Mouse (Mus musculus) stomach, embryonic 14.5 days (tissue): ENCODE results near the gene Msh4. TPM values are rescaled to one million over a fixed set of nuclear protein-coding genes. Genes with fewer than 3 reads are reported as not detected.

Source experiments
- polyA plus RNA-seq: library from polyadenylated mRNA; unstranded; fragments of >200 nt; fragmentation: Nextera tagmentation; extraction: Ambion mirVana; gene quantifications from 2 replicates; pipeline ENCODE4 v1.2.1, GENCODE M21; 2014

Gene Msh4
- polyA plus RNA-seq, 1 experiment from 2014 or later, result 0.22 TPM

Other genes with a start within 250 kb of the Msh4 start
- gene St6galnac3, start 181.0 kb downstream of the Msh4 start, polyA plus RNA-seq, result 46.6 and 51.6 TPM in 2 replicates
- gene Asb17, start 61.9 kb downstream of the Msh4 start, polyA plus RNA-seq, result 0.72 TPM in 1 of 2 replicates, not detected in the other
- 51.2 and 59.9 TPM in 2 replicates for gene Rabggtb, start 6.9 kb upstream of the Msh4 start, polyA plus RNA-seq
- 73.6 and 76.7 TPM in 2 replicates for gene Acadm, start 38.5 kb upstream of the Msh4 start, polyA plus RNA-seq
- gene Slc44a5, start 67.3 kb upstream of the Msh4 start, polyA plus RNA-seq, result 1.6 and 1.8 TPM in 2 replicates